Mouse (Mus musculus) ES-E14 (cell line): ENCODE results near the gene Smim9. TPM values are rescaled to one million over a fixed set of nuclear protein-coding genes. Genes with fewer than 3 reads are reported as not detected.
A peak's percentile ranks its signal among the peaks of the same experiment; 100 is the strongest.
"Not testable (repeated sequence)": the region's sequence is repeated elsewhere in the genome, so short reads cannot be mapped to it uniquely, and the experiment has no call there.

ENCODE experiments used
- DNase-seq: peaks from one replicate; pipeline ENCODE4 v3.0.0-alpha.2; 2013; ENCODE audit warnings: low read depth, low spot score
- H3K27ac ChIP-seq: 2 replicates; pipeline ENCODE4 v1.5.1; 2012; ENCODE audit warnings: low read depth, mild to moderate bottlenecking, low read length, moderate library complexity, mixed read lengths; ENCODE audit not compliant: poor library complexity, insufficient read depth, severe bottlenecking
- H3K36me3 ChIP-seq: 2 replicates; pipeline ENCODE4 v1.6.1; 2012; ENCODE audit warnings: mild to moderate bottlenecking, low read length, moderate library complexity, mixed read lengths; ENCODE audit not compliant: control insufficient read depth, poor library complexity, insufficient read depth, severe bottlenecking
- H3K4me1 ChIP-seq, 2 experiments: fragments of 150-350 bp in 1 of 2; sonication (generic) in 1 of 2; 2 replicates each; pipeline ENCODE4 v1.6.1; 2012; ENCODE audit warnings: low read length in 2 of 2, mild to moderate bottlenecking in 1 of 2, mixed read lengths in 1 of 2; ENCODE audit not compliant: control insufficient read depth in 2 of 2, insufficient read depth in 2 of 2, poor library complexity in 1 of 2
- H3K4me3 ChIP-seq, 2 experiments: fragments of 150-350 bp in 1 of 2; sonication (generic) in 1 of 2; 2 replicates each; pipeline ENCODE4 v1.5.1; 2012; ENCODE audit warnings: low read length in 2 of 2, low read depth in 1 of 2, mild to moderate bottlenecking in 1 of 2, mixed read lengths in 1 of 2; ENCODE audit not compliant: insufficient read depth in 1 of 2, poor library complexity in 1 of 2, severe bottlenecking in 1 of 2
- H3K9ac ChIP-seq: 2 replicates; pipeline ENCODE4 v1.6.1; 2012; ENCODE audit warnings: low read depth, mild to moderate bottlenecking, low read length, mixed read lengths; ENCODE audit not compliant: poor library complexity, insufficient read depth, severe bottlenecking
- H3K9me3 ChIP-seq: fragments of 150-350 bp; sonication (generic); 2 replicates; pipeline ENCODE4 v1.6.1; 2012; ENCODE audit warnings: low read depth, mild to moderate bottlenecking, low read length; ENCODE audit not compliant: control insufficient read depth, insufficient read depth
- CHD2 ChIP-seq: IDR thresholded peaks from 2 replicates; pipeline ENCODE4 v1.6.1; 2014; ENCODE audit warnings: mild to moderate bottlenecking, low read depth, low read length, inconsistent platforms
- HCFC1 ChIP-seq: IDR thresholded peaks from 2 replicates; pipeline ENCODE4 v1.6.1; 2012; ENCODE audit warnings: low read length, inconsistent platforms, borderline replicate concordance; ENCODE audit not compliant: insufficient read depth
- MAFK ChIP-seq: IDR thresholded peaks from 2 replicates; pipeline ENCODE4 v1.6.1; 2014; ENCODE audit warnings: mild to moderate bottlenecking, low read depth, low read length, inconsistent platforms; ENCODE audit not compliant: insufficient read depth
- ZC3H11A ChIP-seq: IDR thresholded peaks from 2 replicates; pipeline ENCODE4 v1.6.1; 2012; ENCODE audit warnings: low read depth, mild to moderate bottlenecking, inconsistent platforms, low read length, borderline replicate concordance
- ZNF384 ChIP-seq: IDR thresholded peaks from 2 replicates; pipeline ENCODE4 v1.6.1; 2012; ENCODE audit warnings: low read depth, low read length, inconsistent platforms
- in situ Hi-C, 2 experiments: fragments of 600-800 bp; cut with MboI; formaldehyde crosslinking; loops; one replicate each; pipeline ENCODE4 v1.15.1; 2025; ENCODE audit warnings: low sequenced_read_pairs in 2 of 2, inconsistent platforms in 1 of 2; ENCODE audit not compliant: unreplicated experiment in 2 of 2
- total RNA-seq: library from RNA; depleted of rRNA; stranded (reverse); fragments of 300-350 nt; gene quantifications from 2 replicates; pipeline ENCODE4 v1.2.3, GENCODE M21; 2012; rRNA removed

Gene Smim9
- not detected in 2 replicates for total RNA-seq

DNA sequence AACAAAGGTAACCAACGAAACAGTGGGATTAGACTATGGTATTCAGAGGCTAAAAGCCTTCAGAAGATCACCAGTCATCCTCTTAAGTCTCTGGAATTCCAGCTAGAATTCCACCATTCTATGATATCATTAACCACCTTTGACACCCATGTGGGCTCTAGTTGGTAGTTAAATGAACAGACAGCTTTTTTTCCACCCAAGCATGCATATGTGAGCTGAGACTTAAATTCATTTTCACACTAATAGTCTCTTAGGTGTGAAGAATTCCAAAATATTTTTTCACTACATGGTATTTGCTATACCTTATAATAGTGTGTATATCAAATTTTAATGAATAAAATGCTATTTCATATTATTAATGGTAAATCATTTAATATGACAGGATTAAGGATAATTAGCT is at the start of gene Smim9:
TSS of gene Smim9 (minus strand) at position 101 of the 400 bp plus-strand sequence.
- in situ Hi-C loops = no loop called here
- H3K27ac ChIP-seq = no peak within 1 kb of the TSS
- no peak for DNase-seq
- H3K4me3 ChIP-seq = no peak within 1 kb of the TSS
- H3K9ac ChIP-seq = no peak within 1 kb of the TSS
- H3K36me3 ChIP-seq = no peaks in the 10 kb centered on the region
- H3K9me3 ChIP-seq = no peaks in the 10 kb centered on the region
- no peak for TF ChIP-seq CHD2
- no peak for TF ChIP-seq HCFC1
- H3K4me1 ChIP-seq = no peaks in the 10 kb centered on the region

DNA sequence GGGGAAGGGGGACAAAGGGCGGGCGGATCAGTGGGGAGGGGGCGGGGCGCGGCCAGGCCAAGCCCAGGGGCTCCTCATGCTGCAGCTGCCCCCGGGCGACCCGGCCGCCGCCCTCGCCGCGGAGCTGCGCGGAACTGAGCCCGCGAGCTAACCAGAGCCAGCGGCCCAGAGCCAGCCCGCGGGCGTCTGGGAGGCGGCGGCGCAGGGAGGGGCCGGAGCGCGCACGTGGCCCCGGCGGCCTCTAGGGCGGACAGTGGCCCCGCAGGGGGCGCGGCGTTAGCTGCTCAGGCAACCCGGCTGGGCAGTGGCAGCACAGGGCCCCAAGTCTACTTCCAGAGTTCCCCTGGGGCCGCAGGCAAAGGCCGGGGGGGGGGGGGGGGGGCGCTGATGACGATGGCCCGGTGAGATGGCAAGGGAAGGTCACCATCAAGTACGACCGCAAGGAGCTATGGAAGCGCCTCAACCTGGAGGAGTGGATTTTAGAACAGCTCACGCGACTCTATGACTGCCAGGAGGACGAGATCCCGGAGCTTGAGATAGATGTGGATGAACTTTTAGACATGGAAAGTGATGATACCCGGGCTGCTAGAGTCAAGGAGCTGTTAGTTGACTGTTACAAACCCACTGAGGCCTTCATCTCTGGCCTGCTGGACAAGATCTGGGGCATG is 7.9 kb downstream of the Smim9 start:
- Histone ChIP-seq H3K36me3 (no peaks in the 10 kb centered on the region), H3K27ac (no peak overlapping the region), H3K9me3 (no peaks in the 10 kb centered on the region), H3K4me3 (peak overlapping the region in 1 of 2 experiments; percentile 46; a peak in 2 of 4 replicates), H3K9ac (peak overlapping the region; percentile 59), H3K4me1 (no peaks in the 10 kb centered on the region)
- DNase-seq = peak; percentile 36
- in situ Hi-C loops = no loop called here
- TF ChIP-seq ZC3H11A (no peak), CHD2 (no peak), MAFK (no peak), ZNF384 (no peak), HCFC1 (no peak)

GRCm38 (mm10) chrX:75152249-75152648 is 11.3 kb downstream of the Smim9 start:
- H3K27ac ChIP-seq = no peak overlapping the region
- H3K36me3 ChIP-seq = no peaks in the 10 kb centered on the region
- TF ChIP-seq MAFK = no peak
- no peak for TF ChIP-seq CHD2
- TF ChIP-seq ZNF384 = no peak
- no peak for TF ChIP-seq ZC3H11A
- no peak for TF ChIP-seq HCFC1
- H3K4me1 ChIP-seq = no peaks in the 10 kb centered on the region
- in situ Hi-C loops = no loop called here
- H3K4me3 ChIP-seq = no peak overlapping the region
- no peaks in the 10 kb centered on the region for H3K9me3 ChIP-seq
- H3K9ac ChIP-seq = no peak overlapping the region
- DNase-seq = no peak

DNA sequence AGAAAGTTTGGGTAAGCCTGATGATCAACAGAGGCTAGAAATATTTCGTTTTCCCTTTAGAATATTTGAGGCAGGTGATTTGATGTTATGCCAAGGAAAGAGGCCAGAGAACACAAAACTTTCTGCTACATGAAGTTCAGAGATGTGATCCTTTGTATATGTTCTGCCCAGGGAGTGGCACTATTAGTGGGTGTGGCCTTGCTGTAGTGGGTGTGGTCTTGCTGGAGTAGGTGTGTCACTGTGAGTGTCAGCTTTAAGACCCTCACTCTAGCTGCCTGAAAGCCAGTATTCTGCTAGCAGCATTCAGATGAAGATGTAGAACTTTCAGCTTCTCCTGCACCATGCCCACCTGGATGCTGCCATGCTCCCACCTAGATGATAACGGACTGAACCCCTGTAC is 13.3 kb downstream of the Smim9 start:
- in situ Hi-C loops = no loop called here

GRCm38 (mm10) chrX:75148414-75148813 is 15.2 kb downstream of the Smim9 start:
- DNase-seq = no peak
- H3K27ac ChIP-seq = no peak overlapping the region
- TF ChIP-seq MAFK (no peak), CHD2 (no peak), HCFC1 (no peak), ZC3H11A (no peak), ZNF384 (no peak)
- in situ Hi-C loops = no loop called here
- no peaks in the 10 kb centered on the region for H3K4me1 ChIP-seq
- no peak overlapping the region for H3K9ac ChIP-seq
- H3K36me3 ChIP-seq = no peaks in the 10 kb centered on the region
- no peaks in the 10 kb centered on the region for H3K9me3 ChIP-seq
- no peak overlapping the region for H3K4me3 ChIP-seq

More for the DNA sequence above, 13.3 kb downstream of the Smim9 start:
- H3K27ac ChIP-seq = no peak overlapping the region
- no peak for DNase-seq
- H3K9me3 ChIP-seq = no peaks in the 10 kb centered on the region
- no peak for TF ChIP-seq HCFC1
- TF ChIP-seq ZNF384 = no peak
- TF ChIP-seq CHD2 = no peak
- no peak for TF ChIP-seq MAFK
- TF ChIP-seq ZC3H11A = no peak
- H3K36me3 ChIP-seq = no peaks in the 10 kb centered on the region
- H3K4me3 ChIP-seq = no peak overlapping the region
- H3K9ac ChIP-seq = no peak overlapping the region
- H3K4me1 ChIP-seq = no peaks in the 10 kb centered on the region

DNA sequence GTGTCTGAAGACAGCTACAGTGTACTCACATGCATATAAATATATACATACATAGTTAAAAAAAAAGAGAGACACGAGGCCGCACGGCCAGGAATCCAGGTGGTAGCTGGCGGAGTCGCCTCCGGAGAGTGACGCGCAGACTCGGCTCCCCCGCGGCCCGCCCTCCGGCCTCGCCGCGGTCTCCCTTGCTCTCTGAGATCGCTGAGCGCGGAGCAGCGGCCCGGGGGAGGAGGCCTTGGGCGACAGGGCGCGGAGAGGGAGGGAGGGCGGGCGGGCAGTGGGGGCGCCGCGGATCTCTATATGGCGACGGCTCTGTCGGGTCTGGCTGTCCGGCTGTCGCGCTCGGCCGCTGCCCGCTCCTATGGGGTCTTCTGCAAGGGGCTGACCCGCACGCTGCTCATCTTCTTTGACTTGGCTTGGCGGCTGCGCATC is 20.4 kb downstream of the Smim9 start:
- H3K36me3 ChIP-seq, H3K9ac ChIP-seq, H3K4me1 ChIP-seq, H3K27ac ChIP-seq, H3K9me3 ChIP-seq, DNase-seq, in situ Hi-C loops: not testable (repeated sequence)
- H3K4me3 ChIP-seq = peak overlapping the region in 1 of 2 experiments; percentile 49; a peak in 2 of 4 replicates
